Mouse (Mus musculus) fibroblast of lung, adult 2 months (primary cell): Measurements from ENCODE around the gene Snorc.
"Not testable (repeated sequence)": the region's sequence is repeated elsewhere in the genome, so short reads cannot be mapped to it uniquely, and the experiment has no call there.

Source experiments
- DNase-seq: peaks from one replicate; pipeline ENCODE4 v3.0.0-alpha.2; 2011; ENCODE audit warnings: low read depth

The Snorc gene

GRCm38 (mm10) chr1:87469971-87470370 lies at the start of gene Snorc:
TSS of gene Snorc (plus strand) at chr1:87470271.
- not testable (repeated sequence) for DNase-seq

- no peak for DNase-seq
Observed at GRCm38 (mm10) chr1:87435125-87435524, 34.9 kb upstream of the Snorc start.

- no peak for DNase-seq
Observed at GRCm38 (mm10) chr1:87436583-87436982, 33.5 kb upstream of the Snorc start.

- DNase-seq = no peak
Observed at GRCm38 (mm10) chr1:87447183-87448104, 22.6 kb upstream of the Snorc start.

- no peak for DNase-seq
Observed at GRCm38 (mm10) chr1:87449432-87449831, 20.6 kb upstream of the Snorc start.

- DNase-seq = no peak
Observed at GRCm38 (mm10) chr1:87456425-87456824, 13.6 kb upstream of the Snorc start.

GRCm38 (mm10) chr1:87458045-87458444 lies 12.0 kb upstream of the Snorc start:
- no peak for DNase-seq

- DNase-seq = not testable (repeated sequence)
Observed at GRCm38 (mm10) chr1:87459856-87460255, 10.2 kb upstream of the Snorc start.

- DNase-seq = no peak
Observed at GRCm38 (mm10) chr1:87467469-87467868, 2.6 kb upstream of the Snorc start.

- DNase-seq = no peak
Observed at GRCm38 (mm10) chr1:87468321-87468720, 1.8 kb upstream of the Snorc start.

GRCm38 (mm10) chr1:87471914-87472313 lies 1.8 kb downstream of the Snorc start:
- DNase-seq = no peak

GRCm38 (mm10) chr1:87472576-87472975 lies 2.5 kb downstream of the Snorc start:
- no peak for DNase-seq

GRCm38 (mm10) chr1:87475076-87475895 lies 5.2 kb downstream of the Snorc start:
- DNase-seq = no peak

GRCm38 (mm10) chr1:87482546-87482945 lies 12.5 kb downstream of the Snorc start:
- DNase-seq = no peak

- DNase-seq = peak; percentile 15
Observed at GRCm38 (mm10) chr1:87486386-87486785, 16.3 kb downstream of the Snorc start.

- peak; percentile 20 for DNase-seq
Observed at GRCm38 (mm10) chr1:87492285-87492684, 22.2 kb downstream of the Snorc start.

GRCm38 (mm10) chr1:87493542-87493941 lies 23.5 kb downstream of the Snorc start:
- no peak for DNase-seq

- DNase-seq = no peak
Observed at GRCm38 (mm10) chr1:87505524-87505923, 35.5 kb downstream of the Snorc start.

GRCm38 (mm10) chr1:87507857-87508256 lies 37.8 kb downstream of the Snorc start:
- DNase-seq = no peak

GRCm38 (mm10) chr1:87508591-87509560 lies 38.8 kb downstream of the Snorc start:
- DNase-seq = no peak

GRCm38 (mm10) chr1:87509561-87510165 lies 39.6 kb downstream of the Snorc start, which contains the start of gene Neu2:
TSS of gene Neu2 (plus strand) at chr1:87509889.
- no peak for DNase-seq
